6 mouse cellular contexts compared by ENCODE assay signal in genomic region chr9:114699262-114699661, GRCm38 (mm10).
"Had no signal": no experiment of that assay in that cellular context is flagged by ENCODE, and none has a peak within 500 bp of the region (broad histone marks: within the 10 kb centered on the region; RNA-seq: fewer than 3 reads in every experiment).

No protein-coding gene starts in this region.

- ATAC-seq: lung, postnatal 0 days; midbrain, embryonic 13.5 days had no signal

- DNase-seq: lung, adult 2 months; lung, postnatal 36 days; right cerebral cortex, postnatal 25 days; thymus, postnatal 36 days had no signal
